20 mouse cellular contexts compared by ENCODE assay signal in genomic region chr2:164787779-164788178, GRCm38 (mm10). TPM values are rescaled to one million over a fixed set of nuclear protein-coding genes. Genes with fewer than 3 reads are reported as not detected.
DNase-seq lines count a peak whose midpoint lies in the region; ATAC-seq and TF ChIP-seq lines count a peak whose summit lies in the region.
"Had no signal": no experiment of that assay in that cellular context is flagged by ENCODE, and none has a peak within 500 bp of the region (broad histone marks: within the 10 kb centered on the region; RNA-seq: fewer than 3 reads in every experiment).

No protein-coding gene starts in this region.

- peak; percentile 50 for DNase-seq in cerebellum, adult 9-10 months
- no peak for DNase-seq in cerebellum, adult 8-10 months
- DNase-seq in heart, adult 18-20 months = no peak
- no peak for DNase-seq in layer of hippocampus, adult 2 months (ENCODE audit: low spot score in 2 of 2)
- DNase-seq in layer of hippocampus, adult 18-20 months (ENCODE audit: low spot score in 2 of 2) = no peak
- DNase-seq in retina, postnatal 1 day = peak; percentile 41
- no peak for DNase-seq in retina, embryonic 14.5 days (ENCODE audit: low spot score)
- DNase-seq: adrenal gland, adult 8-10 months; cerebellum, postnatal 14 days; embryo, embryonic 11 days; gastrocnemius, postnatal 10 days; kidney, adult 18-20 months; kidney, postnatal 14 days had no signal

- peak overlapping the region; percentile 76; the same call in 1 of the 2 replicates for H3K4me3 ChIP-seq in heart, embryonic 15.5 days
- H3K4me3 ChIP-seq in layer of hippocampus, adult 2 months = peak overlapping the region; percentile 20; the same call in 1 of the 2 replicates

- no peak overlapping the region for H3K9ac ChIP-seq in heart, embryonic 15.5 days
- H3K9ac ChIP-seq: forebrain, embryonic 12.5 days; stomach, embryonic 15.5 days had no signal

- peak overlapping the region; percentile 78 for H3K4me2 ChIP-seq in heart, embryonic 15.5 days
- H3K4me2 ChIP-seq: forebrain, embryonic 12.5 days; midbrain, embryonic 11.5 days had no signal

- H3K36me3 ChIP-seq in heart, embryonic 15.5 days = peaks cover 31% of the 10 kb centered on the region

- H3K9me3 ChIP-seq in heart, embryonic 15.5 days (replicated peaks) = no peaks in the 10 kb centered on the region
- H3K9me3 ChIP-seq: forebrain, embryonic 12.5 days; liver, embryonic 13.5 days; lung, embryonic 15.5 days; stomach, embryonic 15.5 days had no signal

- ATAC-seq in heart, embryonic 15.5 days (replicated peaks; ENCODE audit: insufficient number of reproducible peaks, insufficient read depth, low FRiP score, low read depth) = no peak

- peaks cover 29% of the 10 kb centered on the region for H3K4me1 ChIP-seq in heart, embryonic 15.5 days (replicated peaks)

- no peak for TF ChIP-seq CTCF in layer of hippocampus, adult 2 months (conservative IDR thresholded peaks at IDR 0.05)

- H3K27ac ChIP-seq in heart, embryonic 15.5 days = no peak overlapping the region
- peak overlapping the region; percentile 97; the same call in 1 of the 2 replicates for H3K27ac ChIP-seq in layer of hippocampus, adult 2 months
- H3K27ac ChIP-seq: forebrain, embryonic 12.5 days; stomach, embryonic 15.5 days had no signal

- 79% methylated on average over 10 of the region's 10 CpGs for WGBS in heart, embryonic 15.5 days

- no peaks in the 10 kb centered on the region for H3K27me3 ChIP-seq in heart, embryonic 15.5 days
- H3K27me3 ChIP-seq: lung, embryonic 15.5 days; stomach, embryonic 15.5 days had no signal

RNA-seq across cellular contexts. Expression of gene Snx21, which starts 2.2 kb away (rescaled TPM):
- 42.5 and 43.4 TPM in 2 replicates for polyA plus RNA-seq in heart, embryonic 15.5 days (2015; fragmentation: Nextera tagmentation; extraction: Ambion mirVana)
- 10 to 100 TPM; 23.9 to 25.6 TPM for total RNA-seq in heart, adult 18-20 months (2021)
- 10 to 100 TPM; 39.8 TPM for total RNA-seq in layer of hippocampus, adult 2 months (2021)
- 10 to 100 TPM; 39.7 to 41.8 TPM for total RNA-seq in layer of hippocampus, adult 18-20 months (2021)

RNA-seq across cellular contexts. Expression of gene Tnnc2, which starts 8.0 kb away (rescaled TPM):
- 4.9 and 5.2 TPM in 2 replicates for polyA plus RNA-seq in heart, embryonic 15.5 days (2015; fragmentation: Nextera tagmentation; extraction: Ambion mirVana)
- 1 to 10 TPM in 1 of 2 experiments, not detected in 1; 1.2 TPM for total RNA-seq in heart, adult 18-20 months (2021)
- not detected for total RNA-seq in layer of hippocampus, adult 2 months (2021)
- not detected for total RNA-seq in layer of hippocampus, adult 18-20 months (2021)
- total RNA-seq: adrenal gland, adult 8-10 months had no signal
- polyA plus RNA-seq: midbrain, embryonic 11.5 days had no signal

RNA-seq across cellular contexts. Expression of gene Acot8, which starts 16.9 kb away (rescaled TPM):
- 12.0 and 15.0 TPM in 2 replicates for polyA plus RNA-seq in heart, embryonic 15.5 days (2015; fragmentation: Nextera tagmentation; extraction: Ambion mirVana)
- 10 to 100 TPM; 12.4 to 12.5 TPM for total RNA-seq in heart, adult 18-20 months (2021)
- 10 to 100 TPM; 25.8 to 32.2 TPM for total RNA-seq in layer of hippocampus, adult 2 months (2021)
- total RNA-seq in layer of hippocampus, adult 18-20 months (2021) = 10 to 100 TPM; 25.6 to 27.0 TPM

RNA-seq across cellular contexts. Expression of gene Zswim3, which starts 17.1 kb away (rescaled TPM):
- polyA plus RNA-seq in heart, embryonic 15.5 days (2015; fragmentation: Nextera tagmentation; extraction: Ambion mirVana) = 4.9 TPM in 2 replicates
- total RNA-seq in heart, adult 18-20 months (2021) = 1 to 10 TPM; 2.4 to 2.5 TPM
- 1 to 10 TPM; 7.2 to 8.9 TPM for total RNA-seq in layer of hippocampus, adult 2 months (2021)
- 1 to 10 TPM; 9.1 to 9.3 TPM for total RNA-seq in layer of hippocampus, adult 18-20 months (2021)

RNA-seq across cellular contexts. Expression of gene Ube2c, which starts 18.1 kb away (rescaled TPM):
- polyA plus RNA-seq in heart, embryonic 15.5 days (2015; fragmentation: Nextera tagmentation; extraction: Ambion mirVana) = 377 and 382 TPM in 2 replicates
- total RNA-seq in heart, adult 18-20 months (2021) = 1 to 10 TPM in 1 of 2 experiments, under 1 TPM in 1; 0.80 to 2.4 TPM
- 1 to 10 TPM in 1 of 2 experiments, under 1 TPM in 1; 0.76 to 1.6 TPM for total RNA-seq in layer of hippocampus, adult 2 months (2021)
- under 1 TPM in 1 of 2 experiments, not detected in 1; 0.38 TPM for total RNA-seq in layer of hippocampus, adult 18-20 months (2021)
- total RNA-seq: left cerebral cortex, adult 18-20 months had no signal

Comparison
In these comparisons a context has a peak if more than half of its experiments do, and no peak if none do; other contexts are left out.
1. DNase-seq: peak in cerebellum, adult 9-10 months (single experiment) and retina, postnatal 1 day (single experiment); none in cerebellum, adult 8-10 months (single experiment), heart, adult 18-20 months (0 of 2), layer of hippocampus, adult 2 months (0 of 2), layer of hippocampus, adult 18-20 months (0 of 2) and retina, embryonic 14.5 days (single experiment).